Mouse (Mus musculus) heart, adult 9 months (tissue): Measurements from ENCODE around the gene Brip1.

ENCODE experiments used
- DNase-seq, 2 experiments: peaks; one replicate each; pipeline ENCODE4 v3.0.0; 2022; ENCODE audit warnings: low spot score in 2 of 2

Brip1 gene

DNA sequence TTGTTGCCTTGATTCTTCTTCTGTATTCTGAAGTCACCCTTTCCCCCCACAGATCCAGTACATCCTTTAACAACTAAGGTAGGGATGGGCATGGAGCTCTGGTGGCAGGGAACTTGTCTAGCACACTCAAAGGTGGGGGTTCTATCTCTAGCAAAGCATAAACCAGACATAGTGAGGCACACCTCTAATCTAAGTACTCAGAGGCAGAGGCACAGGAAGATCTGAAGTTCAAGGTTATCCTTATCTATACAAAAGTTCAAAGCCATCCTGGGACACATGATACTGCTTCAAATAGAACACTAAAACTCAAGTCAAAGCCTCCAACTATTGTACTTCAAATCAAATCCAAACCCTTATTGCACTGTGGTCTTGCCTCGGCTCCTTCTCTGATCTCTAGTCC lies 85.0 kb downstream of the Brip1 start:
- no peak for DNase-seq

DNA sequence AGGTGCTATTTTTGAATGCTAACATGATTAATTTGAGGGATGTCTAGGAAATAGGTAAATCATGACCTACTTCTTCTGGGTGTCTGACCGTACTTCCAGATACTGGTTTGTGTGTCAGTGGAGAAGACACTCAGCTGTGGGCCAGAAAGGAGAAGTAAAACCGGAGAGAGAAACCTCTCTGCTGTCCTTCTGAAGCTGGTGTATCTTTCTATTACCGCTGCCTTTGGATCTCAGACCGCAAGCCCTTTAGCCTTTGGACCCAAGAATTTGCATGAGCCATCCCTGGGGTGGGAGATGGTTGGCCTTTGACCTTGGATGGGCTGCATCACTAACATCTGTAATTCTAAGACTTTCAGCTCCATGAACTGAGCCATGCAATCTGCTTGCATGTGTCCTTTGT lies 93.7 kb downstream of the Brip1 start:
- no peak for DNase-seq

DNA sequence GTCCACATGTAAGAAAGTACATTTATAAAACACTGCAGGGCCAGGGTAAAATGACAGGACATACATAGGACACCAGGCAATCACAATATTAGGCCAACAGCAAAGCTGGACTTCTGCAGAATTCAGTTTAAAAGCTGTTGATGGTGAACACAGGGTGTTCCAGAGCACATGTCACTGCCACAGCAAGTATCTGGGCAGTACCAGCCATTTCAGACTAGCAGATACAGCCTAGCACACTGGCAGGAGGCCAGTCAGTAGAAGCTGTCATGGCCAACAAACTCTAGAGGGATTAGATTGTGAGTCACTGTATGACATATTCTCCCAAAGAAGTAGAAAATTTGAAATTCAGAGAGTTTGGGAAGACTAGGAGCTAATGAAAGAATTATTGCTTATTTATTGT lies 94.4 kb downstream of the Brip1 start:
- no peak for DNase-seq

DNA sequence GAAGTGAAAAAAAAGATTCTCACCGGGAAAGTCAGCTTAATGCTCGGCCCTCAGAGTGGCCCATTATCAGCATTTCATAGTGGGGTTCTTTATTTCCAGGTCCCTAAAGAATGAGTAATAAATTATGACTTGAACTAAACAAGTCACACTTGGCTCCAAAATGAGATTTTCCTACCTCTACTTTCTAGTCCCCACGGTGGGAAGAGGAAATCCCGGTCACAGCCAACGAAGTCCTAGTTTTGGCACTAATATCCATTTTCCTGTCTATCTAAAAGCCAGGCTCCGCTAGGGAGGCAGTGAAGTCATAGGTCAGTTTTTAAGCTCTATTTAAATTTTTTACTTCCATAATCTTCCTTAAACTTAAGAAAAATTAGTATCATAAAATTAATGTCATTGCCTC lies 99.8 kb downstream of the Brip1 start:
- peak in 1 of 2 experiments; percentile 8 for DNase-seq

DNA sequence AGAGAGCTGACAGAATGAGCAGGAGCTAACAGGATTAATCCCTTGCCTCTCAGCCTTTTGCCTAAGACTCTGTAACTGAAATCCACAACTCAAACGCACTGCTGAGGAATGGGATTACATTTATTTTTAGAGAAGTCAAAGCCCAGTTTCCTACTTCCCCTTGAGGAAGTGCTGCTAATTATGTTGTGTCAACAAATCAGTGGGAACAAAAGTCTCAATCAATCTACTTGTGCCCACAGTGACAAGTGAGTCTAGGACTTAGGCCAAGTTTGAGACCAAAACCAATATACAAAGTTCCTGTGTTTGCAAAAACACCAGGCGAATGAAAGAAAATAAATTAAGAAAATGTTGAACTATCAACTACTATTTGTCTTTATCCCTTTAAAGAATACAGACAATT lies 101.7 kb downstream of the Brip1 start:
- DNase-seq = no peak

DNA sequence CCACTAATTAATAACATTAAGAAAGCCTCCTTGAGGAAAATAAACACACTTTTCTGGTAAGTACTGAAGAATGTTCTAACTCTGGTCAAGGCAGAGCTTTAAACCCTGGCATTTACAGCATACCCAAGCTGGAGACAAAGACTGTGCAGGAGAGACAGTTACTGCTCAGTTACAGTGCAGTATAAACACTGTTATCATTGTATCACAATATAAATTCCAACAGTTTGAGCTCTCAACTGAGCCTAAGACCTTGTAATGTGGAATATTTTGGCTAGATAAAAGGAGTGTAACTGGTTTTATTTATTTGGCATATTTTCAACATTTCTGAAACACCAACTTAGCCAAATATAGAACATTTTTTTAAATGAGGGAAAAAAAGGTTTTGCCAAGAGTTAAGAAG lies 112.2 kb downstream of the Brip1 start:
- DNase-seq = no peak

DNA sequence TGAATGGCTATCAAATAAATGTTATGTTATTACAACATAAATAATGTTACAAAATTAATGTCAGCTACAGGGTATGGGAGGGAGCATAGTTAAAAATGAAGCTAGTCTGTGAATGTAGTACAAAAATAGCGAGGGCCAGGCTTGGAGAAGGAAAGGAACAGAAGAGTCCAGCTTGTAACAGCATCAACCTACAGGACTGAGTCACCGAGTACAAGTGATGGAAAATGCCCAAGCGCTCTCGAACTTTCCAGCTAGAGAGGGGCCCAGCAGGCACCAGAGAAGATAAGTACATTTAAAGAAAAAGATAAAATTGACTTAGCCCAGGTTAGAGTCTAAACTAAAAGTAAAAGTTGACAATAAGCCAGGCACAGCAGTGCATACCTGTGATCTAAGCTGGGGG lies 116.5 kb downstream of the Brip1 start:
- DNase-seq = no peak

DNA sequence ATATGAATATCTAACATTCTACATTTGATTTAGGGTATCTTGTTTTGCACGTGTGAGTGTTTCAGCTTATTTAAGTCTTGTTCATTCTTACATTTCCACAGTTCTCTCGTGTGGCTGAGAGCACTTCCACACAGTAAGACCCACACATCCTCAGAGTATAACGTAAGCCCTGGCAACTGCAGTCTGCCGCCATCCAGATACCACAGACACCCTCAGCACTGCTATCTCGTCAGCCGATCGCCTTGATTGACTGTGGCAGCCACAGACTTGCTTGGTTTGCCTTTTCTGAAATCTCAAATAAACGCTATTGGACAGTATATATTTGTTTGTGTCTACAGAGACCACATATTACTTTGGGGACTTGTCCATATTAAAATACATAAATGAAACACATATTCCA lies 123.0 kb downstream of the Brip1 start:
- DNase-seq = no peak

DNA sequence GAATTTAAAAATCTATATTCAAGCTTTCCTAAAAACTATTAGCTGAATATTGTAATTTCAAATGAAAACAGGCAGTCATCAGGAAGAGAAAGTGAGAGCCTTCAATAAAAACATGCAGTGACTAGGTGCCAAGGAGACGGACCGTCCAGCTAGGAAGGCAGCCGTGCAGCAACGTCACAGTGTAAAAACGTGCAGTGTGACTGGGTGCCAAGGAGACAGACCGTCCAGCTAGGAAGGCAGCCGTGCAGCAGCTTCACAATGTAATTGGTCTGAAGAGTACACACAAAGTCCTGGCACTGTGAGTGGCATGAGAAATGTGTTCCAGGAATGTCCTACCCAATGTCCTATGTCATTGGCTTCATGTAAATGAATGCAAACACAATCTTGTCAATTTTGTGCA lies 124.0 kb downstream of the Brip1 start:
- no peak for DNase-seq

DNA sequence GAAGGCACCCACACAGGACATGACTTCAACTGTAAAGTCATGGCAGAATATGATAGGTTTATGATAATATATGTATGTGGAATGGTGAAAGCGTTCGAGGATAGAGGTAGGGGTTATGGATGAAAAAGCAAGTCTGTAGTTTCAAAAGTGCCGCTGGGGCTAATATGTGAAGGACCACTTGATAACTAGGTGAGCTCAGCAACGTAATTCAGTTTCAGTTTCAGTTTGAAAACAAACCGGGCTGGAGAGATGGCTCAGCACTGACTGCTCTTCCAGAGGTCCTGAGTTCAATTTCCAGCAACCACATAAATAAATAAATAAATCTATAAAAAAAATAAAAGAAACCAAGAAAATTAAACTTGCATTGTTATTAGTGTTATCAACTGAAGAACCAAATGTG lies 124.6 kb downstream of the Brip1 start:
- no peak for DNase-seq

DNA sequence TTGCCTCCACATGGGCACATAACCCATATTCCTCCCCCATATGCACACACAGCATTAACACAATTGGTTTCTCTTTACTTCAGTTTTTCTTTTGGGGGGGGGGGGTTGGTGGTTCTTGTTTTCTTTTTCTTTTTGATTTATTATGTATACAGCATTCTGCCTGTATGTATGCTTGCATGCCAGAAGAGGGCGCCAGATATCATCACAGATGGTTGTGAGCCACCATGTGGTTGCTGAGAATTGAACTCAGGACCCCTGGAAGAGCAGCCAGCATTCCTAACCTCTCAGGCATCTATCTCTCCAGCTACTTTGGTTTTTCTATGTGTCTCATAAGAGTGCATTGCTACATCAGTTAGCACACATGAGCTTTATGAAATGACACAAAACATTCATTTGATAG lies 125.6 kb downstream of the Brip1 start:
- no peak for DNase-seq

DNA sequence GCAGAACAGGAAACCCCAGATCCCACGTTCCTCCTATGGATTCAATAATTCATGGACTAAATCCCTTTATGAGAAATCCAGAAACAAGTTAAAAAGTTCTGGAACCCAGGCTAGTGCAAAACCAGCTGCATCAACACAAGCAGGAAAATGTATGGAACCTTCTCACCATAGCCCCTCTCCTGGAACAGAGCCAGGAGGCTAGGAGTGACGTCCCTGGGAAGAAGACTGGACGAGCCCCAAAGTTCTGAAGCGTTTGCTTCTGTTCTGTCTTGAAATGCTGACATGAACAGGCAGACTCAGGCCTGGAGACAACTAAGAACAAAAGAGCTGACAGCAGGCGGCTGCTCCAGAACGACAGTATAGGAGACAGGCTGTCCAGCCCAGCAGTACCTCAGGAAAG lies 132.3 kb downstream of the Brip1 start:
- DNase-seq = no peak

DNA sequence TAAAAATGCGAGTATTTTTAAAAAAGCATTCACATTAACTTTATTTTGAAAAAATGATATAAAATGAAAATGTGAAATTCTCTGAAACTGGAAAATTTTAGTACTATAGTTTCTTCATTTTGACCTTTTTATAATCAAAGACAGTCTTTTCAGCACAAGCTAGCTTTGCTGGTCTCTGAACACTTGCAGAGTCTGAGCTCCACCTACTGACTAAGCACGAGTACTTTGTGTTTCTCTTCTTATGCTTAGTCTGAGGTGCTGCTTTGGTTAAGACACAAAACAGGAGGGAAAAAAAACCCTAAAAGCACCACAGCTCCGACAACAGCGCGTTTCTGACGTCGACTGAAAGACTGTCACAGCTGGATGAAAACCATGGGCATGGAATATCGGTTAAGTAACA lies 133.8 kb downstream of the Brip1 start:
- DNase-seq = no peak

DNA sequence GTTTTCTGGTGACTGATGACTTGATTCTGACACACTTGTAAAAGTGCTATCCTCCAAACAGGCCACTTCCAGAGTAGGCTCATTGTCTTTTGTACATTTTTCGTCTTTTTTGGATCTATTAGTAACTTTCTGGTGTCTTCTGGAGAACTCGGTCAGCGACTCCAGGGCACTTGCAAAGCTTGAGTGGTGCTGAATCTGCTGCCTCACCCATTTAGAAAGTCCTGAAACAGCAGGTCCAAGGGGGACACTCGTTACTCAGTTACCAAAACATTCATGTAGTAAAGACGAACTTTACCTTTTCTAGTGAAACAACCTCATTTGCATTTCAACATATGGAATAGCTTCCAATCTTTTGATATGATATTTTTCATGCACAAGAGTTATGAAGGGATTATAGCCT lies 136.1 kb downstream of the Brip1 start:
- no peak for DNase-seq

DNA sequence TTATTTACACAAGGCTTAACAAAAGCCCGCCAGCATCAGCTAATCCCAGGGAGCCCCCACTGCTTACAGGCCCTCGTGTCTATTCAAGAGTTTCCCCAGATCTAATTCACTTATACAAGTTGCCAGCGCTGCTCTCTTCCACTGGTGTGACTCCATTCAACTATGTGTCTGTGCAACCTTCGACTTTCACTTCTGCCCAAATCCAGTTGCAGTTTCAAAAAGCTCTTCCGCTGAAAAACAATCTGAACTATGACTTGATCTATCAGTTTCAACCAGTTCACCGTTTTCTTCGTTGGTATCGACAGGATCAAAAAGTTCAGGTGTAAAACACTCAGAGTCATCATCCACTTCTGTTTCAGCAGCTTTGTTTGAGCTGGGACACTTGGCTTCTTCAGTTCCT lies 139.8 kb downstream of the Brip1 start:
- DNase-seq = no peak

DNA sequence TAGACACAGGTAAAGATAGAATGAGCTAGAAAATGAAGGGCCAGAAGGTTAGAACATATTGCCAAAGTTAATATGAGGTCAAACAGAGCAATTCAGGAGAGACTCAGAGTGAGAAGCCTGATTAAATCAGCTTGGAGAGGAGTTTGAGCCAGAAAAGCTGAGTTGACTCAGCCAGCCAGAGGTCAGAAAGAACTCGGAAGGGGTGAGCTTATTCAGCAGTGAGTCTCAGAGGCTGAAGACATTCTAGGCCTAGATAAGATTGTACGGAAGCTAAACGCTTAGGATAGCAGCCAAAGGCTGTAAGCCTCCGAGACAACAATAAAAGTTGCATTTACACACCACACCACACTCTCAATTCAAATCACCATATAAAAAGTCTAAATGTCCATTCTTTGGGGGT lies 141.9 kb downstream of the Brip1 start:
- peak; percentile 8 to 9 for DNase-seq

DNA sequence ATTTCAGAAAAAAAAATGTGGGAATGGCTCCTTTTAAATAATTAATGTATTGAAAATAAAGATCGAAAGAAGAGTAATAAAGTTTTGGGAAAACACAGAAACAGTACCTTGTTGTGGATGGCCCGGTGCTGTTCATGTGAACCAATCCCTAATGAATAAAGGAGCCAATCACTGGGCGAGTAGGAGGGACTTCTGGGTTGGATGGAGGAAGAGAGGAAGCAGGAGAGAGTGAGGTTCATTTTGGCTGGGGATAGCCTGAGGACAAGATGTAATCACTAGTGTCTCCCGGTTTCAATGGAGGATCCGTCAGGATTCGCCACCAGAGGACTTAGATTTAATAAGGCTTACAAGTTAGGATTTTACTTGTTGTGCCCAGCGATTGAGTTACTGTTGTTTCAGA lies 145.2 kb downstream of the Brip1 start:
- DNase-seq = no peak

DNA sequence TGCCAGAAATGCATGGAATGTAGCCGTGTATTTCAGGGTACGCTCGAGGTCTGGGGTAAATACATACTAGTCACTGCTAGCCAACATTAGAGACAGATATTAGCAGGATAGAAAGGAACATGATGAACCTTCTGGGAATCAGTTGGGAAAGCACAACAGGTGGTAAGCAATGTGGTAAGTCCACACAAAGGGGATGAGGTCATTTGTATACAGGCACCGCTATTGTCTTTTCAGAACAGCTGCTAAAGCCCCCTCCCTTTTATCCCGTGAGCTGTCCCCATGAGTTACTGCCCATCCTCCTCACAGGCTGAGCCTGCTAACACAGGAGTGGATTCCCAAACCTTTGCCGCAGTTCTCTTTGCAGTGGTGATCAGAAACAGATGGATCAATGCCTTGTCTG lies 149.6 kb downstream of the Brip1 start:
- no peak for DNase-seq

DNA sequence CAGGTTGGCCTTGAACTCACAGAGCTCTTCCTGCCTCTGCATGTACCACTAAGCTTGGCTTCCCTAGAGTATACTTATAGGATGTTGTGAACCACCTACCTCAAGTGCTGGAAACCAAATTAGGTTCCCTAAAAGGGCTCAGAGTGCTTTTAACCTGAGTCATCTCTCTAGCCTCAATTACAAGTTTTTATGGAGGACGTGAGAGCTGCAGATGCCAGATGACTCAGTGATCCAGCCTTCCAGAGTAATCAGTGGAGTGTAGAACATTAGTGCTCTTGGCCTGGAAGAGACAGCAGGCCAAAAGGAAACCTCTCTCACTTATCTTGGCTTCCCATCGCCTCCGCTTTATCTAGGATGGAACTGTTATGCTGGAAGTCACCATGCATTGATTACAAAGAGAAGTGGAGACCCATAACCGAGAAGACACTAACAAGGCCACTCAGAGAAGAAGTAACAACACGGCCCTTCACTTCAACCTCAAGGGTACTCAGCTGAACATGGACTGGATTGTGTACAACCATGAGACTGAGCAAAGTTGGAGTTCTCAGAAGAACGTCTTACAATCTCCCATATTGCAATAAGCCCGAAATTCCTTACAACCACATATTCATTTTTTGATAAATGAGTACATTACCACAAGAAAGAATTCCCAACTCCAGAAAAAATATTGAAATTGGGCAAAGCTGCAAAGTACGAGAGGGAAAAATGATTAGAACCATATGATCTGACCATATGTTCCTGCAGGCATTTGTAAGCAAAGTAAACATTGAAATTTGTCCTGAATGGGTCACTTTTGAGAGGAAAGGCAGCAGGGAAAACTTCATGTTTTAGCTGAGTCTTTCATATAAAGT lies 150.3 kb downstream of the Brip1 start:
- peak in 1 of 2 experiments; percentile 13 for DNase-seq

DNA sequence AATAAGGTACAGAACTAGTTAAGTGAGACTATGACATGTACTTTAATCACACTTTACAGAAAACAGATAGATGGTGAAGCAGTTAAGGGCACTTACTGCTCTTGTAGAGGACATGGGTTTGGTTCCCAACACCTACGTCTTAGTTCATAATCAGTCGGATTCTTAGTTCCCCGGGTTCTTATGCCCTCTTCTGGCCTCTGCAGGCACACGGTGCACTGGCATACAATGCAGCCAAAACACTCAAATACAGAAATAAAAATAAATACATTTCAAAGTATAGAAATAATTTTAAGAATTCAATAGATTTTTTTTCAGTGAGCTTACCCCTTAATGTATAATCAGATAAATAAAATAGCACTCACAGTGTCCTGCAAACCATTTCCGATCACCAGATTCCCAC lies 161.0 kb downstream of the Brip1 start:
- DNase-seq = no peak

DNA sequence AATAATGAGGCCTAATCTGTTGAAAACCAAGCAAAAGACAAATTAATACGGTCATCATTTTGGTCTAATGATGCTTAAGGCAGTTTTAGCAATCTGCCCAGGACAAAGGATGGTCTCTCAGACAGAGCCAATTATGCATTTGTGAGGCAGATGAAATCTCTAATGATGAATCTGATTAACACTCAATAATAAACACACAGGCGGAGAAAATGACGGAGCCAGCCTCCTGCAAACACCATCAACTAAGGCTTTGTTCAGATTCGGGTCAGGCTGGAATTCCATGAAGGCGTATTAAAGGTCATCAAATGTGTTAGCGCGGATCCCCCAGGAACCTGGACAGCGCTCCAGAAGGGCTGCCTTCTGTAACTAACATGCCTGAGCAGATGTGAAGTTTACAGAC lies 161.6 kb downstream of the Brip1 start:
- DNase-seq = no peak

DNA sequence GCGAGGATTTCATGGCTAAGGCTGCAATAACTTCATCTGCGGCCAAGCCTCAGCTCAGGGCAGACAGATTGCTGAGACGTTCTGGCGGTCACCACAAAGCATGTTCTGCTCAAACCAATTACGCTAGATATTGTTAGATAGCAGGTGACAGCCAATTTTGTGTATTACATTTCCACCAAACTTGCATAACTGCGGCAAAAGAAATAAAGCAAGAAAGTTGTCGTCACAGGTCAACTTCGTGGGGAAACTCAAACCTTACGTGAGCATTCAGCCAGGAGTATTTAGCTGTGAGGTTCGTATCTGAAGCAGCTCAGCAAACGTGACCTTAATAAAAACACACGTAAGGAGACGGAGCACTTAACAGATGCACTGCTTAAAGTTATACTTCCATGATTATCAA lies 162.3 kb downstream of the Brip1 start:
- no peak for DNase-seq

DNA sequence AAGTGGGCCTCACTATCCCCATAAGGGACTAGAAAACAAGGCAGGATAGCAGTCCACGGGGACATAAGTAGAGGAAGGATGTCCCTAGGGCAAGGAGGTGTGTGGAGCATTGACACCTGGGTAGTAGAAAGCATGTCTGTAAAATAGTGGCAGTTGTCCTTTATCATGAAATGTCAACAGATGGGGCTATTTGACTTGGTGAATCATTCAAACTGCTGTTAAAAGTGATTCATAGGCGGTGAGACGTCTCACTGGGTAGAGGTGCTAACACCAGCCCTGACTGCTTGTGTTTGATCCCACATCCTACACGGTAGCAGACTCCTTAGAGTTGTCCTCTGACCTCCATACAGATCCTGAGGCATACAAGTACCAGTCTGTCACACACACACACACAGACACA lies 168.1 kb downstream of the Brip1 start:
- no peak for DNase-seq

DNA sequence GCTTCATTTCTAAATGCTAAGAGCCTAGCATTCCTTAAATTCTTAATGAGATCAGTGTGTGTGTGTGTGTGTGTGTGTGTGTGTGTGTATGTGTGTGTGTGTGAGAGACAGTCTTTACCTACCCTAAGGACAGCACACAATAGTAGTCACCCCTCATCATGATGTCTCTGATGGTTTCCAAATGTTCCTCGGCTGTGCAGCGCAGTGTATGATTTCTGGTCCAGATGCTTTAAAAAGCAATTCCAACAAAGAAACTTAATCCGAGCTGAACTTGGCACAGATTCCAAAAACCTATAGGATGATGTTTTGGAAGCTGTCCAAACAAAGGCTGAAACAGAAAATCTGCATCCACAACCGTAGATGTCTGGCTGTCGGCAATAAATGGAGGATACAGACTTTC lies 173.0 kb downstream of the Brip1 start:
- DNase-seq = no peak
